Mouse (Mus musculus) spleen, postnatal 14 days (tissue): ENCODE results near the gene Pin4.
"Not testable (repeated sequence)": the region's sequence is repeated elsewhere in the genome, so short reads cannot be mapped to it uniquely, and the experiment has no call there.

Source experiments
- DNase-seq, 2 experiments: peaks; one replicate each; pipeline ENCODE4 v3.0.0; 2021 to 2022; ENCODE audit warnings: low spot score in 2 of 2

The Pin4 gene

GRCm38 (mm10) chrX:102119042-102119864 lies at the start of gene Pin4:
TSS of gene Pin4 (plus strand) at chrX:102119447.
- DNase-seq: peak; percentile 82 to 83

- peak; percentile 14 to 15 for DNase-seq
Observed at GRCm38 (mm10) chrX:102070591-102071471, 48.4 kb upstream of the Pin4 start, which contains the start of gene Rtl5. TSS of gene Rtl5 (minus strand) at chrX:102071304.

GRCm38 (mm10) chrX:102071517-102071916 lies 47.7 kb upstream of the Pin4 start:
- no peak for DNase-seq

GRCm38 (mm10) chrX:102073605-102074325 lies 45.5 kb upstream of the Pin4 start:
- DNase-seq: no peak

- no peak for DNase-seq
Observed at GRCm38 (mm10) chrX:102074435-102074834, 44.8 kb upstream of the Pin4 start.

- no peak for DNase-seq
Observed at GRCm38 (mm10) chrX:102075158-102075557, 44.1 kb upstream of the Pin4 start.

GRCm38 (mm10) chrX:102076886-102077765 lies 42.1 kb upstream of the Pin4 start:
- DNase-seq: no peak

- DNase-seq: no peak
Observed at GRCm38 (mm10) chrX:102081076-102081475, 38.2 kb upstream of the Pin4 start.

GRCm38 (mm10) chrX:102081573-102082279 lies 37.5 kb upstream of the Pin4 start:
- DNase-seq: no peak

- no peak for DNase-seq
Observed at GRCm38 (mm10) chrX:102082340-102082739, 36.9 kb upstream of the Pin4 start.

GRCm38 (mm10) chrX:102085798-102086443 lies 33.3 kb upstream of the Pin4 start:
- DNase-seq: no peak

GRCm38 (mm10) chrX:102090605-102091004 lies 28.6 kb upstream of the Pin4 start:
- DNase-seq: no peak

- no peak for DNase-seq
Observed at GRCm38 (mm10) chrX:102094381-102094904, 24.8 kb upstream of the Pin4 start.

- no peak for DNase-seq
Observed at GRCm38 (mm10) chrX:102101886-102102285, 17.4 kb upstream of the Pin4 start.

GRCm38 (mm10) chrX:102103830-102104229 lies 15.4 kb upstream of the Pin4 start:
- DNase-seq: not testable (repeated sequence)

- DNase-seq: not testable (repeated sequence)
Observed at GRCm38 (mm10) chrX:102109349-102109748, 9.9 kb upstream of the Pin4 start.

- DNase-seq: no peak
Observed at GRCm38 (mm10) chrX:102115676-102116075, 3.6 kb upstream of the Pin4 start.

GRCm38 (mm10) chrX:102121321-102121720 lies 2.1 kb downstream of the Pin4 start:
- DNase-seq: no peak

GRCm38 (mm10) chrX:102141157-102141556 lies 21.9 kb downstream of the Pin4 start:
- no peak for DNase-seq
